Mouse (Mus musculus) retina, embryonic 14.5 days (tissue): ENCODE measurements around the gene Col5a2.
"Not testable (repeated sequence)": the region's sequence is repeated elsewhere in the genome, so short reads cannot be mapped to it uniquely, and the experiment has no call there.

Experiments
- DNase-seq: peaks from one replicate; pipeline ENCODE4 v3.0.0-alpha.2; 2015; ENCODE audit warnings: low spot score

Gene Col5a2

DNA sequence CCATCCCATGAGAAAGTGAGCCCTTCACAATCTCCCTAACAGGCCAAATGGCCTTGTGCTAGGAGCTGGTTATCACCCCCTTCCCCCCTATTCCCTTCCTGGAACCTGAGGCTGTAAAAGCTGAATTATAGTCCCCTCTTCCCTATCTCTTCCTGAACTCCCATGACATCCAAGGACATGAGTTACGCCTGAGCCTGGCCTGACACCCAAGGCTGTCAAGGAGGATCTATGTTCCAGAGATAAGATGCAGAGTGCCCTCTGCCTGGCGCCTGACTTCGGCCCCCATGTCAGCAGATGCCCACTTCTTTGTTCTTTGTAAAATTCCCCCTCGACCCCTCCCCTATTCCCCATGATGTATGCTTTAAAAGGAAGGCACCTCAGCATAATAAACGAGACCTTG, 73.9 kb downstream of the Col5a2 start:
- DNase-seq, result not testable (repeated sequence)

- no peak for DNase-seq
Observed at GRCm38 (mm10) chr1:45423915-45424314, 79.2 kb downstream of the Col5a2 start.

DNA sequence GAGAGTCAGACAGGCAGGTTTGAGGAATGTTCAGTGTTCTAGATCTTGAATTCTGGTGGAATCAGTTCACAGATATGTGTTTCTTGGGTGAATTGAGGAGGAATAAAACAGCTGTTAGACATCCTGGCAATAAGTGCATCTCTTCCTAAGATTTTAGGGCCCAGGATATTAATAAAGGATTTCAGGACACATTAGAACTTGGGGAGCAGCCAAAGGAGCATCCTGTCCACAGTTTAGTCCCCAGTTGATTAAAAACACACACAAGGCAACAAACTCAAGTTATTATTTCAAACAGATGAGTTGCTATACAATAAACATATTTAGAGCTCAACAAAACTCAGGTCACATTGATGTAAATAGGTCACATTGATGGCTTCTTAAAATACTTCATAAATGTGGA, 82.5 kb downstream of the Col5a2 start:
- DNase-seq, result no peak

GRCm38 (mm10) chr1:45419858-45420257, 83.2 kb downstream of the Col5a2 start:
- no peak for DNase-seq

DNA sequence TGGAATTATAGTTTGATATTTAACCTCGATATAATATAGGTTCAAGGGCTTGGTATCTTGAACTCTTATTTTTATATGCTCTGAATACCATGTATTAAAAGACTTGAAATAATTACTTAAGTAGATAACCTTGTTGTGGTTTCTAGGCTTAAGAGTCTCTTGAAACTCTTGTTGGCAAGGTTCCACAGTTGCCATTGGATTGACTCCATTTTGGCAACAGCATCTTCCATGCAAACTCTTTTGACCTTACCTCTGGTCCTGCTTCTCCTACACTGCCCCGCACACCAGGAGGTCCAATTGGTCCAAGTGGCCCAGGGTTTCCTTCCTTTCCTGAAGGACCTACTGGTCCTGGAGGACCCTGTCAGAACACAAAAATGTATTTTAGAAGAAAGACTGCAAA, 121.2 kb downstream of the Col5a2 start:
- DNase-seq, result no peak

- no peak for DNase-seq
Observed at GRCm38 (mm10) chr1:45379992-45380690, 122.9 kb downstream of the Col5a2 start.

- no peak for DNase-seq
Observed at GRCm38 (mm10) chr1:45365427-45365826, 137.7 kb downstream of the Col5a2 start.

GRCm38 (mm10) chr1:45363274-45363673, 139.8 kb downstream of the Col5a2 start:
- no peak for DNase-seq

- DNase-seq, result no peak
Observed at GRCm38 (mm10) chr1:45359673-45360072, 143.4 kb downstream of the Col5a2 start.

- DNase-seq, result no peak
Observed at GRCm38 (mm10) chr1:45359147-45359546, 143.9 kb downstream of the Col5a2 start.

GRCm38 (mm10) chr1:45358020-45358419, 145.1 kb downstream of the Col5a2 start:
- no peak for DNase-seq

- no peak for DNase-seq
Observed at GRCm38 (mm10) chr1:45355944-45356343, 147.1 kb downstream of the Col5a2 start.

DNA sequence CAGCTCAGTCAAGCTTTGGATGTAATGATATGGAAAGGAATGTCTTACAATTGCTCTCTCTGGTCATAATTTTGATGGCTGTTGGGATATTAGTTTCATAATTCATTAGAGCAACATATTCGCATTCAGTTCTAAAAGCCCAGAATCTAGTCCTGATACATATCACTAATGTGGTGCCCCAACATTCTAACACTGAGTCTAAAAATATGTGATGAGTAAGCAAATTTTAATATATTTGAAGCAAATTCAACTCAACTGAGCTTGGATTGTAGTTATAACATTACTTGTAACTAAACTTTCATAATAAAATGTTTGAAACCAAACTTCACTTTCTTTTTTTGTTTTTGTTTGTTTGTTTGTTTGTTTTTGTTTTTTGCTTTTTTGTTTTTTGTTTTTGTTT, 173.9 kb downstream of the Col5a2 start:
- DNase-seq, result no peak
